Mouse (Mus musculus): ENCODE results near the gene Trim24. TPM values are rescaled to one million over a fixed set of nuclear protein-coding genes. Genes with fewer than 3 reads are reported as not detected.
A peak's percentile ranks its signal among the peaks of the same experiment; 100 is the strongest.
"Not testable (repeated sequence)": the region's sequence is repeated elsewhere in the genome, so short reads cannot be mapped to it uniquely, and the experiment has no call there.

The Trim24 gene
- total RNA-seq (2014; fragmentation: Nextera tagmentation), result 50.1 TPM in 2 replicates
- 22.5 and 35.4 TPM in 2 replicates for total RNA-seq (2017)

DNA sequence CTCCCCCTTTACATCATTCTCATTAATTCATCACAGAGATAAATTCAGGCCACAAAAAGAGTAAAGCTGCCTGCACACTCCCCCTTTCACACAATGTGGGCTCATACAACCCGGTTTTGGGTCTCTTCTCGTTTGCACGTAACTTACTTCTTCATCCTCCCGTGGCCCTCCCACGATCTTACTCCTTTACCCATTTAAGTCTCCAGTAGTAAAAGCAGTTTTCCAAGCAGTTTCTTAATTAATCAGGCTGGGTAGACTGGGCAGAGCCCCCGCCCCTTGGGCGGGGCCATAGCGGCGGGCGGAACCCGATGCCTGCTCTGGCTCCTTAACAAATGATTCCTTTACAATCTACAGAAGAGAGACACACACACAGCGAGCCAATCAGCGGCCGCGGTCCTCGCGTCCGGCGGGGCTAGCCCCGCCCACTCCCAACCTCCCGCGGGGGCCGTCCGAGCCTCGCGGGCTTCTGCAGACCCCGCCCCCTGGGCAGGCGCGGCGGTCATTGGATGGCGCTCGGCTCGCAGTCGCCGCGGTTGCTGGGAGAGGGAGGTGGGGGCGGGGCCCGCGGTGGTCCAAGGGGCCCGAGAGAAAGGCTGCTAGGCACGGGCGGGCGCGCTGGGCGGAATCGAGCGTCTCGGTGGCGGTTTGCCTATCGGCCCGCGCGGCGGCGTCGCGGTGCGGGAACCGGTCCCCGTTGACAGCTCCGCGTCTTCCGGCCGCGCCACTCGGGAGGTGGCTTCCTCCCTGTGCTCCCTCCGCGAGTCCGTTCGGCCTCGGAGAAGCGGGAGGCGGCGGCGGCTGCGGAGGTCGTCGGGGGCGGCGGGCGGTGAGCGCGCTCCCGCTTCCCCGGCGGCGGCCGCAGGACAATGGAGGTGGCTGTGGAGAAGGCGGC is at the start of gene Trim24:
Trim24 (plus strand) TSS at position 567 of the 892 bp plus-strand sequence.
- peak; percentile 97 for ATAC-seq (replicated peaks; ENCODE audit: low FRiP score, low TSS enrichment, poor library complexity, severe bottlenecking)

DNA sequence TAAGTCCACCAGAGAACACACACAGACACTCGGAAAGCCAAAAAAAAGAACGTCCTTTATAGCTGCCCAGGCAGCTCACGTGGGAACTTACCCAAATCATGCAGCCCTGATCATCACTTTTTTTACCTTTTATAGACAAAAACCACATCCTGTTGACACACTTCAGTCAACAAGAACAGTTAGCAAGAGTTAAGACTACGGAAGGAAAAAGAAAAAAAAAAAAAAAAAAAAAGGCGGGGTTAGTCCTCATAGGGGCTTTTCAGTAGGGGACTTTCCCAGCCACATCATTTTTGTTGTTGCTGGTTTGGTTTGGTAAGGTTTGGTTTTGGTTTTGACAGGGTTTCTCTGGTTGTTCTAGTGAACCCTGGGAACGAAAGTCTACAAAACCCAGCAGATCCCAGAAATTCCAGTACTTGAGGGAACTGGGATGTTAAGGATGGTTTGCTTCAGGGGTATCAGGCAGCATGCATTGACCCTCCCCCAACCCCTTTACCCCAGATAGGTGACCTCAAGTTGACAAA is 49.0 kb upstream of the Trim24 start:
- ATAC-seq (replicated peaks; ENCODE audit: low FRiP score, low TSS enrichment, poor library complexity, severe bottlenecking), result no peak

DNA sequence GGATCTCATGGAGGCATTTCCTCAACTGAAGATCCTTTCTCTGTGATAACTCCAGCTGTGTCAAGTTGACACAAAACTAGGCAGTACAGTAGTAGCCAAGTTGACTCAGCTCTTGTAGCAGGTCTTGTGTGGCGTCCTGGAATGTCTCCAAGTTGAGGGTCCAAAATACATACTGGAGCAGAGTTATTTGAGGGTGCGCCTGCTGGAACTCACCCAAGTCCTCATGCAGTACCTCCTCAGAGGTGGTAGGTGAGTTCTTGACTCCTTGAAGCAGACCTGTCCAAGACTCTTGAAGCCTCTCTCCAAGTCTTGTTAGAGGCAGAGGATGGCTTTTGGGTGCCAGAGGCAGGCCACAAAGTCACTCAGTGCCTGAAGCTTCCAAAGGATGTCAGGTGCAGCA is 48.2 kb upstream of the Trim24 start:
- no peak for ATAC-seq (replicated peaks; ENCODE audit: low FRiP score, low TSS enrichment, poor library complexity, severe bottlenecking)

DNA sequence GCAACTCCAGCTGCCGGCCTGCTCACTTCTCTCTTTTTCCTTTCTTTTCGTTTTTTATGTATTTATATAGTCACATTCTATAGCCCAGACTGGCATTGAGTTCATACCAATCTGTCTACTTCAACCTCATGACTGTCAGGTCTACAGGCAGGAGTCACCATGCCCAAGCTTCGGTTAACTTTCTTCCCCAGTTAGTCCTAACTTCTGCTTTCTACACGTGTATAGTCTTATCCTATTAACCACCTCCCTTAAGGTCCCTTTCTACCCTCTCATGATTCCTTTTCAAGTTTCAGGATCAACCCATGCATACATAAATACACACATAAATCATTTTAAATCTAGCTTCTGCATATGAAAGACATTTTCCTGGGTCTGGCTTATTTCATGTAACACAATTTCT is 46.9 kb upstream of the Trim24 start:
- no peak for ATAC-seq (replicated peaks; ENCODE audit: low FRiP score, low TSS enrichment, poor library complexity, severe bottlenecking)

DNA sequence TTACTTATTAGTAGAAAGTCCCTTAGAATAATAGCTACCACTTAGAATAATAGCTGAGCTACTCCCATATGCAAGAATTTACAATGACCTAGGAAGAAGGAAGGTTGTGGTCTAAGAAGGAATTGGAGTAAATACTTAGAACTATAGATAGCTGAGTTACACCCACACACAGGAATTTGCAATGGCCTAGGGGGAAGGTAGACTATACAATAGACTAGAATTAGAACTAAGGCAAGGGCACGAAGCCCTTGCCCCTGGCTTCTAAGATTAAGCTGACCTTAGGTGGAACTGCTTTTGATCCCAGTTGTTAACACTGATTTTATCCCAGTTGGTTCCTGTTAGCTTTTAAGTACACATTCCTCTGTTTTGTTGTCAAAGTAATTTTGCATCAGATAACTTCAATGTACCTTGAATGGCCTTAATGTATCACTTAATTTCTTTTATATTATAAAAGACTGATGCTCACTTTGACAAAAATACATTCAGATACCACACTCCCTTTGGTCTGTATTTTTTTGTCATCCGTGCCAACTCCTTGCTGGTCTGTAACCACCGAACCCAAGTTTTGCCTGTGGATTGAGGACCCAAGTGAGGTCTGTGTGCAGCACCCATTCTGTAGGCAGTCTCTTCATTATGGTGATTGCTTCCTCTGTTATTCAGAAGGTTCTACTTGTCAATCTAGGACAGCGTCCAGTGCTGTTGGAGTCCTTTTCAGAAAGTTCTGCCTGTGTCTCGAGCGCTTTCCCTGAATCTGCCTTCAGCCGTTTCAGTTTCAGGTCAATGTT is 45.1 kb upstream of the Trim24 start:
- ATAC-seq (replicated peaks; ENCODE audit: low FRiP score, low TSS enrichment, poor library complexity, severe bottlenecking), result not testable (repeated sequence)

DNA sequence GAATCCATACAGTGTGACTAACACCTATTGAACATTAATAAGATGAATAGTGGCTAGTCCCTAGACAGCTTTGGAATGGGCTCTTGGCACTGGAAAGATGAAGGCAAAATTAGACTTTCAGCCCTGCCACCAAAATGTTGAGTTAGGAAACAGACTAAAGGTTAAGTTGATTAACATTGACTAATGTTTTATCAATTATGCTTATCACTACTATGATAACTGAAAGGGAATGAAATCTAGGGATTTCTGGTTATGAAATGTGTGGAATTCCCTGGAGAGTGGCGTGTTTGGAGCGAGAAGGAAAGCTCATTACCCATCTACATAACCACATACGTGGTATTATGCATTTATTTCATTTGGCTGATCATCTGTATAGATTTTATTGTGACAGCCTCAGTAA is 41.7 kb upstream of the Trim24 start:
- no peak for ATAC-seq (replicated peaks; ENCODE audit: low FRiP score, low TSS enrichment, poor library complexity, severe bottlenecking)

DNA sequence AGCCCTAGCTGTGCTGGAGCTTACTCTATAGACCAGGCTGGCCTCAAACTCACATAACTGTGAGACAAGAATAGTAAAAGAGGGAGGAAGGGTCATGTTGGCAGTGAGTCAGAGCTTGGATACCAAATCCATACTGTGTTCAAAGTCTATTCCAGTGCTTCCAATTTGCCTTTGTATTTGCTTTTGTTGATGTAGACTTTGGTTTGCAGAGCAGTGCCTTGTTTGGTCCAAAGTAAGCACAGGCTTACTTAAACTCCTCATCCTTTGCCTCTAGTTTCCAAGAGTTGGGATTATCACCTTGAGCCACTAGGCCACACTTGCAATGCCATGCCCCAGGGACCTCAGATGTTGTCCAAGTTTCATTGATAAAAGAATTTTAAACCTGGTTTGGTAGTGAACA is 41.0 kb upstream of the Trim24 start:
- ATAC-seq (replicated peaks; ENCODE audit: low FRiP score, low TSS enrichment, poor library complexity, severe bottlenecking), result no peak

DNA sequence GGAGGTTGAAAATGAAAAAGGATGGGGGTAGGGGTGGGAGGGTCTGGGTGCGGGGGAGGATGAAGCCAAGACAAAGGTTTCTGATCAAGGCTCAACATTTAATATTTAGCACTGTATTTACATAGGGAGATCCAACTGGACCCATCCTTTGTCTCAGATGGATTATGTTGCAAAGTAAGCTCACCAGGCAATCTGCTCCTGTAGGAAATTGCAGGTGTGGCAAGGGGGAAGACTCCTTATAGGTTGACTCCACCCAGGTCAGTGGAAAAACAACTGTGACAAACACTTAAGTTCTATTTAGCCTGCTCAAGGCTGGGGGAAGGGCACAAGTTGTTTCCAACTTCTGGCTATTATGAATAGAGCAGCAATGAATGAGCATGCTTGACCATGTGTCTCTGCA is 36.9 kb upstream of the Trim24 start:
- no peak for ATAC-seq (replicated peaks; ENCODE audit: low FRiP score, low TSS enrichment, poor library complexity, severe bottlenecking)

DNA sequence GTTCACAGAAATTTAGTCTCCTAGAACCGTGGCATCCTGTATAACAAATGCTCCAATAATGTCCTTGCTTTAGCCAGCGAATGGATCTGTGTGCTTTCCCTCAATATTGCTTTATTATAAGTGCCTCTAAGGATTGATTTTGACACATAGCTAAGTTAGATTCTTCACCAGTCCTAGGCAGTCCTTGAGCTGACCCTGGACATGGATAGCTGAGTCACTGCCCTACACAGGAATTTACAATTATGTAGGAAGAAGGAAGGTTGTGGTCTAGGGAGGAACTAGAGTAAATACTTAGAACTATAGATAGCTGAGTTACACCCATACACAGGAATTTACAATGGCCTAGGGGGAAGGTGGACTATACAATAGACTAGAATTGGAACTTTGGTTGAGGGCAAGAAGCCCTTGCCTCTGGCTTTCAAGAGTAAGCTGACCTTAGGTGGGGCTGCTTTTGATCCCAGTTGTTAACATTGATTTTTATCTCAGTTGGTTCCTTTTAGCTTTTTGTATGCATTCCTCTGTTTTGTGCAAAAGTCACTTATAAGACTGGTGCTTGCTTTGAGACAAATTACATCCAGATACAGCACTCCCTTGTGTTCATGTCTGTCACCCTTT is 33.6 kb upstream of the Trim24 start:
- ATAC-seq (replicated peaks; ENCODE audit: low FRiP score, low TSS enrichment, poor library complexity, severe bottlenecking), result not testable (repeated sequence)

DNA sequence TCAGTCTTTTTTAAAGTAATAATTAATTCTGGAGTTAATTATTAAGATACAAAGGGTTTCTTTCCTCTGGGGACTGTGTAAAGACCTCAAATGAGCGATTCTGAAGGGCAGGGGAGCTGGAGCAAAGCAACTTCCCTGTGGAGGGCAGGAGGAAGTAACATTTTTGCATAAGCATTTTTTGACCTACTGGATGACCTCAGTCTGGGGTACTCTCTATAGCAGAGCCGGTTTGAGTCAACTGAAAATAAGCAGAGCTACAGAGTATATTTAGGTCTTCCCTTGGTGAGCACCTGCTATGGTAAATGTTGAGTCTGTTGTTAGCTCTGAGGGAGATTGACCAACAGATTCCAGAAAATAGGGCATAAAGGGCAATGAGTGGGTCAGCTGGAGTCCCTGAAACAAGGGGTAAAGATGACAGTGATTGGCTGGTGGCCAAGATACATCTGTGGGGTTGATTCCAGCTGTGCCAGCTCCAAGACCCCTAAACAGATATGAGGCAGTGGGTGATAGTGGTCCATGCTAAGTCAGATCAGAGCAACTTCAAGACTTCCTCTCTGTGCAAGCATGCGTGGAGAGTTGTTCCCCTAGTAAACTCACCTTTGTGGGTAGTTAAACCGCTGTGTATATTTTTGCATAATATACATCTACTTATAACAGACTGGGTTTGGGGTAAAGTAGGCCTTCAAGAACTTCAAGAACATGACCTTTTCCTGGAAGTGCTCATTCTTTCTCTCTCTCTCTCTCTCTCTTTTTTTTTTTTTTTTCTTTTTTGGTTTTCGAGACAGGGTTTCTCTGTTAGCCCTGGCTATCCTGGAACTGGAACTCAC is 27.6 kb upstream of the Trim24 start:
- no peak for ATAC-seq (replicated peaks; ENCODE audit: low FRiP score, low TSS enrichment, poor library complexity, severe bottlenecking)

DNA sequence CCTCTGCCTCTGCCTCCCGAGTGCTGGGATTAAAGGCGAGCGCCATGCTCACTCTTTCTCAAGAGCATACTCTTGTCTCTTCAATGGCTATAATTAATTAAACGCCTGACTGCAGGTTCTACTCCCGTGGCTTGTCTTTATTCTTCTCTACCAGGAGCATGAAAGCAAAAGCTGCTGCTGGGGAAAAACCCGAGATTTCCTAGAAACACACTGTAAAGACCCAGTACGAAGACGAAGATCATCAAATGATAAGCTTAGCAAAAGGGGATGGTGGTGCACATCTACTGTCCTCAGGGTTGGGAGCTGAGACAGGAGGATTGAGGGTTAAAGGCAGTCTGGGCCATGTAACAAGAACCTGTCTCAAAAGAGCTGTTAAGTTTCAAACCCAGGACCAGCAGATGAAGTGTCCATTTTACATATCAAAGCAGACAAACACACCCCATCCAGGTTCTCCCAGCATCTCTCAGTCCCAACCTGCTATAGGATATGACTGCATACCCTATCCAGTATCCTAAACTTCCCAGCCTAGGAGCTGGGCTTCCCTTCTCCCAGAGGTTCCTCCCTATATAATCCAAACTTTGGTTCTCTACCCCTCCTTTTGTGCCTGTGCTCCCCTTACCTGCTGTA is 26.9 kb upstream of the Trim24 start:
- no peak for ATAC-seq (replicated peaks; ENCODE audit: low FRiP score, low TSS enrichment, poor library complexity, severe bottlenecking)

DNA sequence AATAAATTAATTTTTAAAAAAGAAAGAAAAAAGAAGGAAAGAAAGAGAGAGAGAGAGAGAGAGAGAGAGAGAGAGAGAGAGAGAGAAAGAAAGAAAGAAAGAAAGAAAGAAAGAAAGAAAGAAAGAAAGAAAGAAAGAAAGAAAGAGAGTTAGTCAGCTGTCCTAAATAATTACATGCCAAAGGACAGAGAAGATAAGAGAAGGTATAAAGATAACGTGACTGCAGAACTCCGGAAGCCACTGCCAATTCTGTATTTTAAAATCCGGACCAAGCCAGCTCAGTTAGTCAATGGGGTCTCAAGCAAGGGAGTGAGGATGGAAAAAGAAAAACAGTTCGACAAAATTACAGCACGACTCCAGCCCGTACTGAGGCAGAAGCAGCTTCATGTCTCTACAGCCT is 25.7 kb upstream of the Trim24 start:
- not testable (repeated sequence) for ATAC-seq (replicated peaks; ENCODE audit: low FRiP score, low TSS enrichment, poor library complexity, severe bottlenecking)

DNA sequence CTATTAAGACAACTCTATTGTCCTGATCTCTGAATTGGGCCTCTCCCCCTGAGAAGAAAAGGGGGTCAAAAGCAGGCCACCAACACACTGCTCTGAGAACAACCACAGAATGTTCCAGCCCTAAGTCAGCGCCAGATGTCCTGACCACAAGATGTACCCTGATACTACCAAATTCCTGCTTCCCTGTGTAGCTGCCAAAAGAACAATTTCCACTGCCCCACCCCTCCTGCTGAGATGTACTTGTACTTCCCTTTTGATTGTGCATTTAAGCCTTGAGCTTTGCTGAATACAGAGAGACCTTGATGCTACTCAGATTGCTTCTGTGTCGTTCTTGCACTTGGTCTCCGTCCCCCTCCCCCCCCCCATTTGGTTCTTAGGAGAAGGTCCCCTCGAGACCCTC is 23.1 kb upstream of the Trim24 start:
- not testable (repeated sequence) for ATAC-seq (replicated peaks; ENCODE audit: low FRiP score, low TSS enrichment, poor library complexity, severe bottlenecking)

DNA sequence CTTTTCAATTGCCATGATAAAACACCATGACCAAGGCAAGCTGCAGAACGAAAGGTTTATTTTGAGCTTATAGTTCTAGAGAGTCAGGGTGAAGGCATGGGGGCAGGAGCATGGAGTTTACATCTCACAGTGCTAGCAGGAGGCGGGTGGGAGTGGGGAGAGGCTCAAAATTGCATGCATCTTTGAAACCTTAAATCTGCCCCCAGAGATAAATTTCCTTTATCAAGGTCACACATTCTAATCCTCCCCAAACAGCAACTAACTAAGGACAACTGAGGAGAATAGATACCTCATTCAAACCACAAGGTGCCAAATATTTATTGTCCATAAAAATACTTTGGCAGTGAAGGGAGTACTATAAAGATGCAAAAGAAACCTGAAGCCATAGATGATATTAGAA is 19.3 kb upstream of the Trim24 start:
- ATAC-seq (replicated peaks; ENCODE audit: low FRiP score, low TSS enrichment, poor library complexity, severe bottlenecking), result peak; percentile 48; the same call in 1 of the 2 replicates

DNA sequence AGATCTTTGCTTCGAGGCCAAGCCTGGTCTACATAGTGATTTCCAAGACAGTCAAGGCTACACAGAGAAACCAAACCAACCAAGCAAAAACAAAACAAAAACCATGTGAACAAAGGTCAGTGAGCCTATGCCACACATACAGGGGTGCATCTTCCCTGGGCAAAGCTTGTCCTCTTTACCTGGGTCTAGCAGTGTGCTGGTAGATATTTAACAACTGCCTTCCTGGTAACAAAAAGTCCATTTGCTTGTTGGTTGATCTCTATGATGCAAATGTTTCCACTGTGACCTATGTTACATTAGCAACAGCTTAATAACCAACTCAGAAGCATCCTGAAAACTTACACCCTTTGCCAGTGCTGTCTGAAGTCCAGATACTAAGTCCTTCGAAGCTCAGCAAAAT is 17.3 kb upstream of the Trim24 start:
- ATAC-seq (replicated peaks; ENCODE audit: low FRiP score, low TSS enrichment, poor library complexity, severe bottlenecking), result no peak

DNA sequence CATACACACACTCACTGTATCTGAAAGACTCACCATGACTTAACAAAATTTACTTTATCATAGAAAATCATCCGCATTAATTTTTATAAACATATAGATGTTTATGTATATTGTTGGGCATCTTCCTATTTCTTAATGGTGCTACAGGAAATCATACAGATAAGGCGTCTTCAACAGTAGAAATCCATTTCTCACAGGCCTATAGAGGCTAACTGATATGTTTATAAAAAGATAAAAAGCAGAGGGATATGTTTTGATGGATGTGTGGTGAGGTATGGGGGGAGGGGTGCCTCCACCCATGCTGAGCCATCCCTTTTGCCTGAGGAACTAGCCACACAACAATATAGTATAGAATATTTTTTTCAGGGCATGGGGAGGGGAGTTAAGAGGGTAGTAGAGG is 15.2 kb upstream of the Trim24 start:
- ATAC-seq (replicated peaks; ENCODE audit: low FRiP score, low TSS enrichment, poor library complexity, severe bottlenecking), result peak; percentile 74

DNA sequence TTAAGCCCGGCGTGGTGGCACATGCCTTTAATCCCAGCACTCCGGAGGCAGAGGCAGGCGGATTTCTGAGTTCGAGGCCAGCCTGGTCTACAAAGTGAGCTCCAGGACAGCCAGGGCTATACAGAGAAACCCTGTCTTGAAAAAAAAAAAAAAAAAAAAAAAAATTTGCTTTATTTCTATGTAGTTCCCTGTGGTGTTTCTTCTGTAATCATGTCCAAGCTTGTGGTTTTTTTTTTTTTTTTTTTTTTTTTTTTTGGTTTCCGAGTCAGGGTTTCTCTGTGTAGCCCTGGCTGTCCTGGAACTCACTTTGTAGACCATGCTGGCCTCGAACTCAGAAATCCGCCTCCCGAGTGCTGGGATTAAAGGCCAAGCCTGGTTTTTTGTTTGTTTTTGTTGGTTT is 14.3 kb upstream of the Trim24 start:
- not testable (repeated sequence) for ATAC-seq (replicated peaks; ENCODE audit: low FRiP score, low TSS enrichment, poor library complexity, severe bottlenecking)

DNA sequence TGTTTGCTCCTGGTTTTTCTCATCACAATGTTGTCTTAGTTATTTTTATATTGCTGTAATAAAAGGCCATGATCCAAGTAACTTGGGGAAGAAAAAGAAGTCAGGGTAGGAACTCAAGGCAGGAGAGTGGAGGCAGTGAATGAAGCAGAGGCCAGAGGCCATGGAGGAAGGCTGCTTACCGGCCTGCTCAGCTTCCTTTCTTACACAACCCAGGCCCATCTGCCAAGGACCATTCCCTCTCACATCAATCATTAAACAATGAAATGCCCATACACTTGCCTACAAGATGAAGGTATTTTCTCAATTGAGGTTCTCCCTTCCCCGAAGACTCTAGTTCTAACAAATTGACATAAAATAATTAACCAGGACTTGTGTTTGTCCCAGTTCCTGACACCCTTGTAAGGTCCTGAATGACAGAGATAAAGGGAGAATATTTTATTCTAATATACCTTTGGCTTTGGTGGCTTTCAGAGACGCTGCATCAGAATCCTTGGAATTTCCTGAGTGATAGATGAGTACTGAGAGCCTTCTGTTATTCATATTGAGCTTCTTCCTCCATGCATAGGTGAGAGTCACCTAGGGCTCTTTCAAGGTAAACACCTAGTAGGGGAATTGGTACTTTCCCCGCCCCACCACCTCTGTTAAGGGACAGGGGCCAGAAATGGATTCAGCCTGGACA is 13.3 kb upstream of the Trim24 start:
- ATAC-seq (replicated peaks; ENCODE audit: low FRiP score, low TSS enrichment, poor library complexity, severe bottlenecking), result no peak
